Mouse (Mus musculus): Measurements from ENCODE around the gene Olfr412. TPM values are rescaled to one million over a fixed set of nuclear protein-coding genes. Genes with fewer than 3 reads are reported as not detected.

The Olfr412 gene
- total RNA-seq, 2 experiments from 2014 or later = not detected

DNA sequence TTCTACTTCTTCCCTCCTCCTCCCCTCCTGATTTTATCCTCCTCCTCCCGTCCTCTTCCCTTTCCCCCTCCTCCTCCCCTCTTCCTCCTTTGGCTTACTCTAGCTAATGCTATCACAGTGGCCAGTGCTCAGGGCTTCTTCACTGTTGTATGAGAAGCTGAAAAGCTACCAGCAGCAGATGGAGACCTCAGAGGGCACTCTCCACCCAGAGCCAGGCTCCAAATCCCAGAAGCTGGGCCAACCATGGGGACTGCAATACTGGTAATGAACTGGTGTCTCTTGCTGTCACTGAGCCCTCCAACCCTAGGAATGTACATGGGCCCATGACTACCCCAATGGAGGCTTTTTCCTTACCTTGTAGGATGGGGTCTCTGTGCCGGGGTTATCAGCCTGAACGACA lies 50.1 kb downstream of the Olfr412 start:
- intact Hi-C loops (cut with DNase I) = no loop called here
- DNase-seq = no peak

- intact Hi-C loops (cut with DNase I) = no loop called here
Measured at GRCm38 (mm10) chr11:74412462-74412861, 50.6 kb downstream of the Olfr412 start.

DNA sequence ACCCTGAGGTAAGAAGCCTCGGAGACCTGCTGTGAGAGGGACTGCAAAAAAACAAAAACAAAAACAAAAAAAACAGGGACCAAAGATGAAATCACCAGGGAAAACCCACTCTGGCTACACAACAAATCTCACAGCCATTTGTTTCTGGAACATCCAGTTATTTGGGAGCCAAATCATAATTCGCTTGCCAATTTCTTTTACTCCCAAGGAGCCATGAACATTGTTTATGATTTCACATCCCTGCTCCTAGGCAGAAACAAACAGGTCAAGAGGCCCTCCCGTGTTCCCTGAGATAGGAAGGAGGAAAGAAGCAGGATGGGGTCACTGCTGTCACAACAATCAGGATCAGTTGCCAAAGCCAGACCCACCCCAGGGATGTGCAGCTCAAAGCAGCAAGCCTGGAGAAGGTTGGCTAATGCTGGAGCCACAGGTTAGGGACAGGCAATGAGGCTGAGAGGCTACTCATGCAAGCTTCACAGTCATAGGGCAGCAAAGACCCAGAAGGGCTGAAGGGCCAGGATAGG lies 51.6 kb downstream of the Olfr412 start:
- DNase-seq = no peak
- intact Hi-C loops (cut with DNase I) = no loop called here

More at GRCm38 (mm10) chr11:74412462-74412861, 50.6 kb downstream of the Olfr412 start:
- DNase-seq = no peak

GRCm38 (mm10) chr11:74414112-74414511 lies 52.2 kb downstream of the Olfr412 start:
- no peak for DNase-seq
- intact Hi-C loops (cut with DNase I) = no loop called here

- DNase-seq = no peak
- intact Hi-C loops (cut with DNase I) = no loop called here
Measured at GRCm38 (mm10) chr11:74415736-74416135, 53.9 kb downstream of the Olfr412 start.

Other genes starting within 250 kb of the Olfr412 start
- not detected for gene Olfr401, start 248.4 kb upstream of the Olfr412 start, total RNA-seq (2021)
- not detected for gene Olfr402, start 208.5 kb upstream of the Olfr412 start, total RNA-seq (2021)
- gene Olfr403, start 175.8 kb upstream of the Olfr412 start, total RNA-seq (2021) = not detected
- not detected for gene Olfr43, start 150.7 kb upstream of the Olfr412 start, total RNA-seq (2021)
- not detected for gene Olfr406, start 102.3 kb upstream of the Olfr412 start, total RNA-seq (2021)
- gene Olfr59, start 78.3 kb upstream of the Olfr412 start, total RNA-seq (2021) = not detected
- gene Olfr410, start 24.0 kb upstream of the Olfr412 start, total RNA-seq (2021) = not detected
- not detected for gene Olfr411, start 9.4 kb upstream of the Olfr412 start, total RNA-seq (2021)
- gene Rap1gap2, start 248.8 kb downstream of the Olfr412 start, total RNA-seq (2021) = 10 to 100 TPM; 62.1 to 64.6 TPM

Measured in heart, postnatal 10 days (tissue).